Mouse (Mus musculus): ENCODE results near the gene Zfp541.

GRCm38 (mm10) chr7:16129846-16130691 is 68.5 kb downstream of the Zfp541 start:
- TF ChIP-seq CTCF (IDR thresholded peaks at IDR 0.05; ENCODE audit: extremely low read depth, insufficient read length, insufficient replicate concordance, low read depth, low read length) (no peak), POLR2A (IDR thresholded peaks at IDR 0.05; ENCODE audit: low read depth, low read length) (no peak)

Data from small intestine, adult 2 months (tissue).